Mouse (Mus musculus) forebrain, embryonic 16.5 days (tissue): ENCODE data around the gene Fam155a. TPM values are rescaled to one million over a fixed set of nuclear protein-coding genes. Genes with fewer than 3 reads are reported as not detected.
A peak's percentile ranks its signal among the peaks of the same experiment; 100 is the strongest.

Experiments used
- ATAC-seq: fragments of 200-750 bp; cut with Nextera tagmentation; 2 replicates; pipeline ENCODE4 v1.8.0; 2017; ENCODE audit warnings: mild to moderate bottlenecking, moderate library complexity
- H3K27ac ChIP-seq: fragments of 300-500 bp; sonication (generic); 2 replicates; pipeline ENCODE4 v1.5.1; 2014; ENCODE audit warnings: low read length, control low read depth
- H3K27me3 ChIP-seq: fragments of 300-500 bp; sonication (generic); replicated peaks from 2 replicates; pipeline ENCODE4 v1.6.1; 2014; ENCODE audit warnings: low read length; ENCODE audit not compliant: control insufficient read depth, insufficient read depth
- H3K36me3 ChIP-seq: fragments of 300-500 bp; sonication (generic); 2 replicates; pipeline ENCODE4 v1.6.1; 2014; ENCODE audit not compliant: control insufficient read depth, insufficient read depth
- H3K4me1 ChIP-seq: fragments of 300-500 bp; sonication (generic); replicated peaks from 2 replicates; pipeline ENCODE4 v1.6.1; 2014; ENCODE audit warnings: low read length; ENCODE audit not compliant: control insufficient read depth, insufficient read depth
- H3K4me2 ChIP-seq: fragments of 300-500 bp; sonication (generic); 2 replicates; pipeline ENCODE4 v1.6.1; 2014; ENCODE audit warnings: mild to moderate bottlenecking, low read length, control low read depth
- H3K4me3 ChIP-seq: fragments of 300-500 bp; sonication (generic); replicated peaks from 2 replicates; pipeline ENCODE4 v1.5.1; 2014; ENCODE audit warnings: mild to moderate bottlenecking, low read length, control low read depth
- H3K9ac ChIP-seq: fragments of 300-500 bp; sonication (generic); replicated peaks from 2 replicates; pipeline ENCODE4 v1.6.1; 2014; ENCODE audit warnings: low read depth, low read length, control low read depth
- H3K9me3 ChIP-seq: fragments of 300-500 bp; sonication (generic); 2 replicates; pipeline ENCODE4 v1.6.1; 2016; ENCODE audit warnings: low read length; ENCODE audit not compliant: control insufficient read depth
- WGBS: fragments of 180-500 bp; shearing (Covaris S2); extraction: QIAGEN DNeasy Blood & Tissue Kit; methylation state at CpG from one replicate; pipeline ENCODE4 v1.1.7; 2014; 5-methylcytosine and 5-hydroxymethylcytosine counted together
- polyA plus RNA-seq: library from polyadenylated mRNA; unstranded; fragments of >200 nt; fragmentation: Nextera tagmentation; extraction: Ambion mirVana; gene quantifications from 2 replicates; pipeline ENCODE4 v1.2.1, GENCODE M21; 2015

Gene Fam155a
- polyA plus RNA-seq, 1 experiment from 2014 or later: 17.6 TPM

- H3K9me3 ChIP-seq: no peaks in the 10 kb centered on the region
- no peak overlapping the region for H3K9ac ChIP-seq
- no peak overlapping the region for H3K4me3 ChIP-seq
- H3K36me3 ChIP-seq: no peaks in the 10 kb centered on the region
- no peak for ATAC-seq
- whole genome bisulfite sequencing: 72% methylated on average over 6 of the region's 6 CpGs
- H3K4me2 ChIP-seq: no peak overlapping the region
- peaks cover 5% of the 10 kb centered on the region; the same call in 1 of the 2 replicates for H3K4me1 ChIP-seq
- H3K27me3 ChIP-seq: no peaks in the 10 kb centered on the region
- H3K27ac ChIP-seq: no peak overlapping the region
Measured at GRCm38 (mm10) chr8:9546429-9546828, 224.5 kb downstream of the Fam155a start.

GRCm38 (mm10) chr8:9545665-9546064, 225.3 kb downstream of the Fam155a start:
- ATAC-seq: no peak

DNA sequence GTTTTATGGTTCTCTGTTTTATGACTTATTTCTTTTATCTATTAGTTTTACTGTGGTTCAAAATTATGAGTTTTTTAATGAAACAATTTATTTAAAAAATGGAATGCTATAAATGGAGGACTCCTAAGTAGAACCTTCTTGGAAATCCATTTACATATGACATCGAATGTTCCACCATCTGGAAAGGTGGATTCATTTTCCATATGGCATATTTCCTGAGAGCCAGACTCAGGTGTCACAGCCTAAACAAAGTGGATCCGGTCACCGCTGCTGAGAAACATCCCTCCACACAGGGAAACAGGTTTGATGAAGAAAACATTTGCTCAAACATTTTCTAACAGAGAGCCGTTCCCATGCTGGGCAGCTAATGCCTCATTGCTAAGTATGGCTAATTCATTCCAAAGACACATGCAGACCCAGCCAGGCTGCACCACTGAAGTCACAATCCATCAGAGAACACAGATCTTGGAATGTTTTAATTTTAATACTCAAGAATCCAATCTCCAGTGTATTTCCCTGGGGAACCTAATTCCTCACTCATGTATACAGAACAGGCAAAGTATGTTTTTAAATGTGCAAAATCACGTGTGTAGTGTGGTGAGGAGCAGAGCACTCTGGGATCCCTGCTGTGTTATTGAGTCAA, 235.1 kb downstream of the Fam155a start:
- Histone ChIP-seq H3K4me3 (no peak overlapping the region), H3K27ac (no peak overlapping the region), H3K36me3 (no peaks in the 10 kb centered on the region), H3K9me3 (peaks cover 2% of the 10 kb centered on the region; the same call in 1 of the 2 replicates), H3K27me3 (no peaks in the 10 kb centered on the region), H3K4me2 (no peak overlapping the region), H3K9ac (no peak overlapping the region), H3K4me1 (no peaks in the 10 kb centered on the region)
- no peak for ATAC-seq
- WGBS: 84% methylated on average over 5 of the region's 5 CpGs

More at GRCm38 (mm10) chr8:9545665-9546064, 225.3 kb downstream of the Fam155a start:
- Histone ChIP-seq H3K36me3 (no peaks in the 10 kb centered on the region), H3K9ac (no peak overlapping the region), H3K9me3 (no peaks in the 10 kb centered on the region), H3K27ac (no peak overlapping the region), H3K4me1 (0 out of 2 replicates have a peak, but pooled peaks cover 3% of the 10 kb centered on the region), H3K4me2 (no peak overlapping the region), H3K4me3 (no peak overlapping the region), H3K27me3 (no peaks in the 10 kb centered on the region)
- 78% methylated on average over 2 of the region's 2 CpGs for WGBS

DNA sequence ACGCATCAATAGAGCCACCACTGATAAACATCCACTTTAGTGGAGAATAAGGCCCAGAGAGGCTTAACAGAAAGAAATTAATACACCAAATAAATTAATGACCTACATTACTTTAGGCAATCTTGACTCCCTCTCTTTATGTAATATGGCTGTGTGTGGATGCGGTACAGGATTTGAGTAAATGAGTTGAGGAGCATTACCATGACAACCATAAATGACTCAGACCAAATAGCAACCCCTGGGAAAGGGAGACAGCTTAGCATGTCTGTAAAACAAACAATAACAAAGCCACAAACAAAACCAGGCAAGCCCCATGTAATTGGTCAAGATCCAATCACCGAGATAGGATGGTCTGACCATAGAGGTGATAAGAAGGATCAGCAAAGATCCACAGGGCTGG, 244.4 kb downstream of the Fam155a start:
- H3K4me2 ChIP-seq: no peak overlapping the region
- no peak for ATAC-seq
- no peak overlapping the region for H3K27ac ChIP-seq
- 64% methylated on average over 3 of the region's 3 CpGs for WGBS
- H3K4me3 ChIP-seq: no peak overlapping the region
- no peaks in the 10 kb centered on the region for H3K27me3 ChIP-seq
- peaks cover 2% of the 10 kb centered on the region; the same call in 1 of the 2 replicates for H3K9me3 ChIP-seq
- H3K36me3 ChIP-seq: no peaks in the 10 kb centered on the region
- H3K9ac ChIP-seq: no peak overlapping the region
- H3K4me1 ChIP-seq: no peaks in the 10 kb centered on the region

- no peak for ATAC-seq
Measured at GRCm38 (mm10) chr8:9521577-9521976, 249.4 kb downstream of the Fam155a start.

DNA sequence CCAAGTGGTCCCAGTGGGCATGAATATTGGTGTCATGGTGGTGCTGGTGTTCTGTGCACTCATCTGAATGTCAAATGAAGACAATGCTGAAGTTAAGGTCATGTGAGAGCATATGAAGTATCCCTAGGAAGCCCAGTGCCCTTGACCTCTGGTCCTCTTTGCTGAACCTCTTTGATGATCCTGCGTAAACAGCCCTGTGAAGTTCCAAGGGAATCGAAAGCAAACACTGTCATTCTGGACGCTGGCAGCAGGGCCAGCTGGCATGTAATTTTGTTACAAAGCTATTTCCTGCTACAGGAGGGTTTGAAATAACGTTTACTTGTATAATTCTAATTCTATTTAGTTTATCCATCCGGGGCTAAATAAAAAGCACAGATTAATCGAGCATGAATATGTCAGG, 270.2 kb downstream of the Fam155a start:
- Histone ChIP-seq H3K36me3 (no peaks in the 10 kb centered on the region), H3K4me3 (no peak overlapping the region), H3K4me2 (no peak overlapping the region), H3K27ac (no peak overlapping the region), H3K4me1 (no peaks in the 10 kb centered on the region), H3K9ac (no peak overlapping the region), H3K9me3 (no peaks in the 10 kb centered on the region), H3K27me3 (no peaks in the 10 kb centered on the region)
- WGBS: 65% methylated on average over 6 of the region's 6 CpGs
- no peak for ATAC-seq

More at GRCm38 (mm10) chr8:9521577-9521976, 249.4 kb downstream of the Fam155a start:
- Histone ChIP-seq H3K4me2 (no peak overlapping the region), H3K4me3 (no peak overlapping the region), H3K9ac (no peak overlapping the region), H3K9me3 (no peaks in the 10 kb centered on the region), H3K4me1 (no peaks in the 10 kb centered on the region), H3K36me3 (no peaks in the 10 kb centered on the region), H3K27ac (no peak overlapping the region), H3K27me3 (no peaks in the 10 kb centered on the region)
- 71% methylated on average over 2 of the region's 2 CpGs for WGBS

DNA sequence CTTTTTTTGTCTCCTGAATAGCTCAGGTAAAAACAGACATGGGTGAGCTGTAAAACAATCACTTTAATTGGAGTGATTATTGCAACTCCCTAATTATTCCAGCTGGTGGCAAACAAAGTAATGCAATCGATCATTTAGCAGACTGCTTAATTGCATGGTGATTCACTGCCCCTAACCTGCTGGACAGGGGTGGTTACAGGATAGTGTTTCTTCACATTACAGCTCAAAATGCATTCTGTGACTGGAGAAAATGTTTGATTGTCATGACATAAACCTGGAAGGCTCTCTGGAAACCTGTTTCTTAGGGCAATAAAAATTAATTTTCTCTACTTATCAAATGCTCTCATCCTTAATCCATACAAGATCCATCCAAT, 276.7 kb downstream of the Fam155a start:
- 11% methylated on average over 1 of the region's 1 CpGs for WGBS
- Histone ChIP-seq H3K36me3 (no peaks in the 10 kb centered on the region), H3K4me1 (0 out of 2 replicates have a peak, but pooled peaks cover 3% of the 10 kb centered on the region), H3K9ac (no peak overlapping the region), H3K9me3 (no peaks in the 10 kb centered on the region), H3K4me3 (no peak overlapping the region), H3K4me2 (no peak overlapping the region), H3K27ac (no peak overlapping the region), H3K27me3 (no peaks in the 10 kb centered on the region)
- no peak for ATAC-seq

- Histone ChIP-seq H3K27me3 (no peaks in the 10 kb centered on the region), H3K4me3 (no peak overlapping the region), H3K4me2 (no peak overlapping the region), H3K36me3 (no peaks in the 10 kb centered on the region), H3K9me3 (no peaks in the 10 kb centered on the region), H3K9ac (no peak overlapping the region), H3K4me1 (0 out of 2 replicates have a peak, but pooled peaks cover 3% of the 10 kb centered on the region), H3K27ac (no peak overlapping the region)
- WGBS: 42% methylated on average over 8 of the region's 8 CpGs
- ATAC-seq: no peak
Measured at GRCm38 (mm10) chr8:9493557-9494224, 277.3 kb downstream of the Fam155a start.

GRCm38 (mm10) chr8:9482565-9482964, 288.4 kb downstream of the Fam155a start:
- 46% methylated on average over 5 of the region's 5 CpGs for WGBS
- no peak overlapping the region for H3K4me2 ChIP-seq
- H3K27me3 ChIP-seq: no peaks in the 10 kb centered on the region
- no peaks in the 10 kb centered on the region for H3K9me3 ChIP-seq
- H3K36me3 ChIP-seq: no peaks in the 10 kb centered on the region
- H3K27ac ChIP-seq: no peak overlapping the region; the same call in 1 of the 2 replicates
- peak; percentile 71 for ATAC-seq
- H3K9ac ChIP-seq: no peak overlapping the region; the same call in 1 of the 2 replicates
- H3K4me1 ChIP-seq: no peaks in the 10 kb centered on the region
- no peak overlapping the region for H3K4me3 ChIP-seq
